Mouse (Mus musculus) megakaryocyte, embryonic 14.5 days (primary cell): ENCODE measurements around the gene Ctrb1. TPM values are rescaled to one million over a fixed set of nuclear protein-coding genes. Genes with fewer than 3 reads are reported as not detected.

Source experiments
- H3K27me3 ChIP-seq: replicated peaks from 2 replicates; pipeline ENCODE3; 2012; ENCODE audit warnings: inconsistent platforms
- H3K36me3 ChIP-seq: replicated peaks from 2 replicates; pipeline ENCODE3; 2012; ENCODE audit warnings: low read length, inconsistent platforms, mixed read lengths
- H3K4me1 ChIP-seq: 2 replicates; pipeline ENCODE4 v1.6.1; 2012; ENCODE audit warnings: inconsistent platforms
- H3K4me3 ChIP-seq: replicated peaks from 2 replicates; pipeline ENCODE3; 2012; ENCODE audit warnings: moderate library complexity, mild to moderate bottlenecking, inconsistent platforms
- H3K9me3 ChIP-seq: 2 replicates; pipeline ENCODE4 v1.6.1; 2012; ENCODE audit warnings: inconsistent platforms
- FLI1 ChIP-seq: IDR thresholded peaks from 2 replicates; pipeline ENCODE4 v1.6.1; 2012; ENCODE audit warnings: low read length, inconsistent platforms, mixed read lengths
- GATA1 ChIP-seq: IDR thresholded peaks from 3 replicates; pipeline ENCODE4 v1.6.1; 2012; ENCODE audit warnings: mixed read lengths, low read length, inconsistent platforms, borderline replicate concordance
- polyA plus RNA-seq: library from polyadenylated mRNA; stranded (reverse); fragments of >175 nt; gene quantifications from 2 replicates; pipeline ENCODE4 v1.2.3, GENCODE M21; 2012; ENCODE audit warnings: low replicate concordance; ENCODE audit not compliant: insufficient read depth

The Ctrb1 gene
- polyA plus RNA-seq, 1 experiment: not detected

GRCm38 (mm10) chr8:111695441-111695840 is 4.6 kb upstream of the Ctrb1 start:
- H3K27me3 ChIP-seq: peaks cover 65% of the 10 kb centered on the region
- peaks cover 11% of the 10 kb centered on the region; the same call in 1 of the 2 replicates for H3K9me3 ChIP-seq
- H3K4me3 ChIP-seq: no peak overlapping the region
- TF ChIP-seq FLI1: no peak
- TF ChIP-seq GATA1: no peak
- peaks cover 5% of the 10 kb centered on the region; the same call in 1 of the 2 replicates for H3K4me1 ChIP-seq
- no peaks in the 10 kb centered on the region for H3K36me3 ChIP-seq

GRCm38 (mm10) chr8:111693261-111693741 is 2.5 kb upstream of the Ctrb1 start:
- Histone ChIP-seq H3K4me3 (no peak overlapping the region), H3K4me1 (peaks cover 5% of the 10 kb centered on the region; the same call in 1 of the 2 replicates)
- TF ChIP-seq FLI1 (no peak), GATA1 (no peak)

GRCm38 (mm10) chr8:111686881-111687280 is 3.9 kb downstream of the Ctrb1 start:
- no peaks in the 10 kb centered on the region for H3K9me3 ChIP-seq
- peaks cover 66% of the 10 kb centered on the region for H3K27me3 ChIP-seq
- no peak overlapping the region for H3K4me3 ChIP-seq
- TF ChIP-seq FLI1 (no peak), GATA1 (no peak)
- H3K36me3 ChIP-seq: no peaks in the 10 kb centered on the region
- no peaks in the 10 kb centered on the region for H3K4me1 ChIP-seq

More at GRCm38 (mm10) chr8:111693261-111693741, 2.5 kb upstream of the Ctrb1 start:
- Histone ChIP-seq H3K27me3 (peaks cover 70% of the 10 kb centered on the region), H3K9me3 (peaks cover 11% of the 10 kb centered on the region; the same call in 1 of the 2 replicates), H3K36me3 (no peaks in the 10 kb centered on the region)

GRCm38 (mm10) chr8:111682521-111682920 is 8.3 kb downstream of the Ctrb1 start:
- peaks cover 6% of the 10 kb centered on the region; the same call in 1 of the 2 replicates for H3K4me1 ChIP-seq
- TF ChIP-seq FLI1: no peak
- no peak overlapping the region for H3K4me3 ChIP-seq
- peaks cover 5% of the 10 kb centered on the region for H3K9me3 ChIP-seq
- peaks cover 63% of the 10 kb centered on the region for H3K27me3 ChIP-seq
- H3K36me3 ChIP-seq: no peaks in the 10 kb centered on the region

GRCm38 (mm10) chr8:111681153-111681552 is 9.7 kb downstream of the Ctrb1 start:
- Histone ChIP-seq H3K4me1 (peaks cover 6% of the 10 kb centered on the region; the same call in 1 of the 2 replicates), H3K27me3 (peaks cover 56% of the 10 kb centered on the region)
- no peak for TF ChIP-seq GATA1
- TF ChIP-seq FLI1: no peak

GRCm38 (mm10) chr8:111680423-111681028 is 10.3 kb downstream of the Ctrb1 start:
- peaks cover 6% of the 10 kb centered on the region; the same call in 1 of the 2 replicates for H3K4me1 ChIP-seq
- no peaks in the 10 kb centered on the region for H3K36me3 ChIP-seq
- H3K9me3 ChIP-seq: peaks cover 18% of the 10 kb centered on the region
- TF ChIP-seq GATA1 (no peak), FLI1 (no peak)
- peaks cover 52% of the 10 kb centered on the region for H3K27me3 ChIP-seq
- no peak overlapping the region for H3K4me3 ChIP-seq

More at GRCm38 (mm10) chr8:111681153-111681552, 9.7 kb downstream of the Ctrb1 start:
- Histone ChIP-seq H3K9me3 (peaks cover 14% of the 10 kb centered on the region), H3K36me3 (no peaks in the 10 kb centered on the region), H3K4me3 (no peak overlapping the region)

- TF ChIP-seq FLI1 (no peak), GATA1 (no peak)
- H3K27me3 ChIP-seq: peaks cover 57% of the 10 kb centered on the region
- peaks cover 6% of the 10 kb centered on the region; the same call in 1 of the 2 replicates for H3K4me1 ChIP-seq
- H3K9me3 ChIP-seq: peaks cover 18% of the 10 kb centered on the region
- no peak overlapping the region for H3K4me3 ChIP-seq
- H3K36me3 ChIP-seq: no peaks in the 10 kb centered on the region
Measured at GRCm38 (mm10) chr8:111678848-111679247, 12.0 kb downstream of the Ctrb1 start.

- no peak overlapping the region for H3K4me3 ChIP-seq
- H3K4me1 ChIP-seq: peaks cover 6% of the 10 kb centered on the region; the same call in 1 of the 2 replicates
- no peaks in the 10 kb centered on the region for H3K36me3 ChIP-seq
- peaks cover 18% of the 10 kb centered on the region for H3K9me3 ChIP-seq
- peaks cover 60% of the 10 kb centered on the region for H3K27me3 ChIP-seq
- no peak for TF ChIP-seq GATA1
- TF ChIP-seq FLI1: no peak
Measured at GRCm38 (mm10) chr8:111678111-111678510, 12.7 kb downstream of the Ctrb1 start.

GRCm38 (mm10) chr8:111676237-111676636 is 14.6 kb downstream of the Ctrb1 start:
- peaks cover 18% of the 10 kb centered on the region for H3K9me3 ChIP-seq
- TF ChIP-seq GATA1: no peak
- H3K4me3 ChIP-seq: no peak overlapping the region
- H3K27me3 ChIP-seq: peaks cover 61% of the 10 kb centered on the region
- peaks cover 6% of the 10 kb centered on the region; the same call in 1 of the 2 replicates for H3K4me1 ChIP-seq
- H3K36me3 ChIP-seq: no peaks in the 10 kb centered on the region

GRCm38 (mm10) chr8:111666751-111667150 is 24.1 kb downstream of the Ctrb1 start:
- Histone ChIP-seq H3K27me3 (peaks cover 69% of the 10 kb centered on the region), H3K9me3 (peaks cover 12% of the 10 kb centered on the region), H3K36me3 (peaks cover 12% of the 10 kb centered on the region), H3K4me3 (no peak overlapping the region), H3K4me1 (no peaks in the 10 kb centered on the region)
- TF ChIP-seq FLI1 (no peak), GATA1 (no peak)
